Mouse (Mus musculus) neural tube, embryonic 12.5 days (tissue): ENCODE data around the gene Padi6. TPM values are rescaled to one million over a fixed set of nuclear protein-coding genes. Genes with fewer than 3 reads are reported as not detected.

Experiments
- ATAC-seq: fragments of 200-750 bp; cut with Nextera tagmentation; 2 replicates; pipeline ENCODE4 v1.8.0; 2017; ENCODE audit warnings: low read depth, mild to moderate bottlenecking, moderate TSS enrichment, moderate library complexity; ENCODE audit not compliant: low FRiP score
- H3K27ac ChIP-seq: fragments of 300-500 bp; sonication (generic); 2 replicates; pipeline ENCODE4 v1.5.1; 2016
- H3K27me3 ChIP-seq: fragments of 300-500 bp; sonication (generic); replicated peaks from 2 replicates; pipeline ENCODE4 v1.6.1; 2016; ENCODE audit warnings: mild to moderate bottlenecking
- H3K36me3 ChIP-seq: fragments of 300-500 bp; sonication (generic); 2 replicates; pipeline ENCODE4 v1.6.1; 2016; ENCODE audit warnings: mild to moderate bottlenecking
- H3K4me1 ChIP-seq: fragments of 300-500 bp; sonication (generic); 2 replicates; pipeline ENCODE4 v1.6.1; 2016
- H3K4me2 ChIP-seq: fragments of 300-500 bp; sonication (generic); replicated peaks from 2 replicates; pipeline ENCODE4 v1.6.1; 2016; ENCODE audit warnings: mild to moderate bottlenecking
- H3K4me3 ChIP-seq: fragments of 300-500 bp; sonication (generic); 2 replicates; pipeline ENCODE4 v1.5.1; 2016
- H3K9ac ChIP-seq: fragments of 300-500 bp; sonication (generic); 2 replicates; pipeline ENCODE4 v1.6.1; 2016; ENCODE audit warnings: mild to moderate bottlenecking
- H3K9me3 ChIP-seq: fragments of 300-500 bp; sonication (generic); 2 replicates; pipeline ENCODE4 v1.6.1; 2016; ENCODE audit warnings: mild to moderate bottlenecking
- WGBS: fragments of 180-500 bp; shearing (Covaris S2); methylation state at CpG from one replicate; pipeline ENCODE4 v1.1.7; 2016; 5-methylcytosine and 5-hydroxymethylcytosine counted together
- polyA plus RNA-seq: library from polyadenylated mRNA; unstranded; fragments of >200 nt; fragmentation: Nextera tagmentation; extraction: Ambion mirVana; gene quantifications from 2 replicates; pipeline ENCODE4 v1.2.1, GENCODE M21; 2016

Gene Padi6
- polyA plus RNA-seq, 1 experiment from 2014 or later: not detected

DNA sequence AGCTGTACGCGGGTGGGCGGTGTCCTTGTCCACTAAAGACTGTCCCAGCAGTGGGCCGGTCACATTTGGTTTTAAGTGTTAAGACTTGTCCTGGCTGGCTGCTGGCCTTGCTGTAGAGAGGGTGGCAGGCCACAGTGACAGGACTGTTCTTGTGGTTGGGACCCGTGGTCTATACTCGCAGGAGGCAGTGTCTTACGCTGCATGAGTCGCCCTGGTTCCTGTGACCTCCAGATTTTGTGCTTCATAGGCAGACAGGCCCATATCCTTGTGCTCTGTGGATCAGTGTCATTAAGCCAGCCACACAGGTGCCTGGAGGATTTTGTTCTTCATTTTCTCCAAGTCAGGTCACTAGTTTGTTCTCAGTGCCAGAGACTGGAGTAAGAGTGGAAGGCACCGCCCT is 24.0 kb downstream of the Padi6 start:
- H3K27me3 ChIP-seq: no peaks in the 10 kb centered on the region
- H3K4me2 ChIP-seq: no peak overlapping the region
- no peaks in the 10 kb centered on the region for H3K9me3 ChIP-seq
- no peak overlapping the region for H3K27ac ChIP-seq
- H3K4me1 ChIP-seq: peaks cover 9% of the 10 kb centered on the region
- H3K36me3 ChIP-seq: peaks cover 90% of the 10 kb centered on the region
- ATAC-seq: no peak
- no peak overlapping the region for H3K4me3 ChIP-seq
- WGBS: 97% methylated on average over 9 of the region's 9 CpGs
- no peak overlapping the region for H3K9ac ChIP-seq

DNA sequence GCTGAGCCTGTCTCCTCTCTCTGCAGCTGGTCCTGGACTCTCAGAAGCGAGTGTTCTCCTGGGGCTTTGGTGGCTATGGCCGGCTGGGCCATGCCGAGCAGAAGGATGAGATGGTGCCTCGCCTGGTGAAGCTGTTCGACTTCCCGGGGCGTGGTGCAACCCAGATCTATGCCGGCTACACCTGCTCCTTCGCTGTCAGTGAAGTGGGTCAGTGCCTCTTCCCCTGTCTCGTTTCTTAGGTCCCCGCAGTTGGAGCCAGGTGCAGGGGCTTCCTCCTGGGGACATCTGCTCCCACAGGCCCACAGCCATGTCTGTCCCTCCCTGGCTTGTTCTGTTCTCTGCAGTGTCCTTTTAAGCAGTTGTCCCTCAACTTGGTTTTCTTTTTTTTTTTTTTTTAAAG is 25.4 kb downstream of the Padi6 start:
- Histone ChIP-seq H3K4me3 (no peak overlapping the region), H3K27ac (no peak overlapping the region), H3K4me1 (peaks cover 20% of the 10 kb centered on the region), H3K9me3 (no peaks in the 10 kb centered on the region), H3K27me3 (no peaks in the 10 kb centered on the region), H3K9ac (no peak overlapping the region), H3K4me2 (no peak overlapping the region), H3K36me3 (peaks cover 95% of the 10 kb centered on the region)
- no peak for ATAC-seq
- 93% methylated on average over 11 of the region's 11 CpGs for WGBS

DNA sequence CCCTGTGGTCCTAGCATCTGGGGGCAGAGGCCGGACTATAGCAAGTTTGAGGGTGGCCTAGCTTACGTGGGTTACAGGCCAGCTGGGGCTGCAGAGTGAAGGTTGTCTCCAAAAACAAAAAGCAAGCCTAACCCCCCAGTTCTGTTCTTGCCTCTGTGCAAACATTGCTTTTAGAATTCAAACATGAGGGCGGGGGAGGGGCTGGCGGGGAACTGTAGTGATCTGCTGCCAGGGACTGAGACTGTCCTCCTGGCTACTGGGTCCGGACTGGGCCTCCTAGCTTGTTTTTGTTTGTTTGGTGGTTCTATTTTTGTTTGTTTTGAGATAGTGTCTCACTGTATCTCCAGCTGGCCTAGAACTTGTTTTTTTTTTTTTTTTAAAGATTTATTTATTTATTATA is 27.9 kb downstream of the Padi6 start:
- H3K4me3 ChIP-seq: no peak overlapping the region
- H3K27ac ChIP-seq: no peak overlapping the region
- H3K4me2 ChIP-seq: no peak overlapping the region
- peaks cover 22% of the 10 kb centered on the region for H3K4me1 ChIP-seq
- WGBS: 86% methylated on average over 5 of the region's 5 CpGs
- no peaks in the 10 kb centered on the region for H3K9me3 ChIP-seq
- no peaks in the 10 kb centered on the region for H3K27me3 ChIP-seq
- ATAC-seq: no peak
- peaks cover 94% of the 10 kb centered on the region for H3K36me3 ChIP-seq
- no peak overlapping the region for H3K9ac ChIP-seq

DNA sequence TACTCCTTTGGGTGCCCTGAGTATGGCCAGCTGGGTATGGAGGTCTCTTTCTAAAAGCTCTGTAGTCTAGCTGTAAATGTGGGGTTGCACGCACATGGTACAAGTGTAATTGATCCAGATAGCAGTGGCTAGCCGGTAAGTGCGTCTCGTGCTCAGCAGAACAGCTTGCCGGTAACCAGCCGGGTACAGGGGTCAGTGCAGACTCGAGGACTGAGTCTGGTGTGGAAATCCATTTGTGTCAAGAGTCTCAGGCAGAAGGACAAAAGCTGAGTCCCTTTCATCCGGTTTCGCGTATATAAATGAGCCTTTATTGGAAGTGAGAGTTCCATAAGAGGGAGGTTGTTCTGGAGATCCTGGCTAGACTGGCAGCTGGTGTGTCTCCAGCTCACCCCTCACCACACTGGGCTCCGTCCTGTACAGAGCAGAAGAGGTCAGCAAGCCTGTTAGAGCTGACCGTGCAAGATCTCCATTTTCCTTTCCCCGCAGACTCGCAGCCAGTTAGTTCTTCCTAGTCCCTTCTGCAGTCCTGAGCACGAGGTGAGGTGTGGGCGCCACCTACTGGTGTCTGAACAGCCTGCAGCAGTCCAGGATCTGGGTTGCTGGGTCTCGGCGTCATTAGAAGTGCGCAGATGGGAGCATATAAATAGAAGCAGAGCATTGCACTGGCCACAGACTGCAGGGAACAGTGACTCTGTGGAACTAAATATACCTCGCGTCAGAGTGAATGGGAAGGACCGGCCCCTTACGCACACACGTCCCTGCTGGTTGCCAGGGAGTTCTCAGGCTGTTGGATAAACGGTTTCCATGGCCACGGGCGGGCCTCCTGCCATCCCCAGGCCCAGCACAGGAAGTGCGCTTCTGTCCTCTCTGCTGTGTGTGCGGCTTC is 28.7 kb downstream of the Padi6 start:
- 43% methylated on average over 29 of the region's 29 CpGs for WGBS
- H3K4me2 ChIP-seq: no peak overlapping the region
- H3K27ac ChIP-seq: peak overlapping the region; percentile 21; the same call in 1 of the 2 replicates
- no peaks in the 10 kb centered on the region for H3K27me3 ChIP-seq
- no peaks in the 10 kb centered on the region for H3K9me3 ChIP-seq
- ATAC-seq: peak; percentile 86
- H3K9ac ChIP-seq: no peak overlapping the region
- peaks cover 95% of the 10 kb centered on the region for H3K36me3 ChIP-seq
- peaks cover 25% of the 10 kb centered on the region for H3K4me1 ChIP-seq
- H3K4me3 ChIP-seq: no peak overlapping the region

DNA sequence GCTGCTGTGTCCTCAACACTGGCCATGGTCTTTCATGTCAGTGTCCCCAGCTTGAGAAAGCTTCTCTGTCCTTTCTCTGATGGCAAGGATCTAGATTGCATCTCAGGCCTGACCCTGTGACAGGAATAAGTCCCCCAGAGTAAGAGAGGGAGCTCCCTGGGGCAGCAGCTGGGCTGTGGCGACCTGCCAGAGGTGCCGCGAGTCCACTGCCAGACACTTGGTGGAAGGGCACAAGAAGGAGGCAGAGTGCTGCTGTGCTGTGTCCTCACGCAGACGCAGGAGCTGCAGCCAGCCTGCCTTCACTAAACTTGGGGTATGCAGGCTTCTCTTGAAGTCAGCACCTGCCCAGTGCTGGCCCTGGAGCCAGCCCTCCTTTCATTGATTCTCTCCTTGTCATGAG is 31.1 kb downstream of the Padi6 start:
- no peak overlapping the region for H3K4me2 ChIP-seq
- H3K36me3 ChIP-seq: peaks cover 95% of the 10 kb centered on the region
- no peak overlapping the region for H3K27ac ChIP-seq
- ATAC-seq: no peak
- 93% methylated on average over 5 of the region's 5 CpGs for WGBS
- H3K4me1 ChIP-seq: peaks cover 41% of the 10 kb centered on the region
- no peak overlapping the region for H3K4me3 ChIP-seq
- H3K9me3 ChIP-seq: no peaks in the 10 kb centered on the region
- H3K9ac ChIP-seq: no peak overlapping the region
- H3K27me3 ChIP-seq: no peaks in the 10 kb centered on the region

DNA sequence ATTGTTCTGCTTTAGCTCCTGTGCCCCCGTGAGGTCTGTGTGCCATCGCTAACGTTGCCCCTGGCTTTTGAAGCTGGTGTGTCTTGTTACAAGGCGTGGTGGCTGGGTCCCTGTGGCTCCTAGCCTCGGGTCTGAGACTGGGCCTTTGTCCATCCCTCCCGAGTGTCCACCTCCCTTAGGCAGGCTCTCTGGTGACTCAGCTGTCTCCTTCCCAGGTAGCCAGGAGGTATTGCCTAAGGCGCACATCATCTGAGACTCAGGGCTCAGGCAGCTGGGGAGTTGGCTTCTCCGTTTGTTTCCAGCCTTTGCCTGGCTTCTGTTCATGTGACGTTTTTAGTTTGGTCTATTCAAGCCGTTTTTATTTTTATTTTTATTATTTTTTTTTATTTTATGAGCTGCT is 31.7 kb downstream of the Padi6 start:
- H3K36me3 ChIP-seq: peaks cover 95% of the 10 kb centered on the region
- WGBS: 81% methylated on average over 10 of the region's 10 CpGs
- no peak for ATAC-seq
- H3K4me1 ChIP-seq: peaks cover 44% of the 10 kb centered on the region
- no peak overlapping the region for H3K9ac ChIP-seq
- H3K9me3 ChIP-seq: no peaks in the 10 kb centered on the region
- no peak overlapping the region for H3K4me3 ChIP-seq
- no peaks in the 10 kb centered on the region for H3K27me3 ChIP-seq
- H3K4me2 ChIP-seq: no peak overlapping the region
- no peak overlapping the region for H3K27ac ChIP-seq

DNA sequence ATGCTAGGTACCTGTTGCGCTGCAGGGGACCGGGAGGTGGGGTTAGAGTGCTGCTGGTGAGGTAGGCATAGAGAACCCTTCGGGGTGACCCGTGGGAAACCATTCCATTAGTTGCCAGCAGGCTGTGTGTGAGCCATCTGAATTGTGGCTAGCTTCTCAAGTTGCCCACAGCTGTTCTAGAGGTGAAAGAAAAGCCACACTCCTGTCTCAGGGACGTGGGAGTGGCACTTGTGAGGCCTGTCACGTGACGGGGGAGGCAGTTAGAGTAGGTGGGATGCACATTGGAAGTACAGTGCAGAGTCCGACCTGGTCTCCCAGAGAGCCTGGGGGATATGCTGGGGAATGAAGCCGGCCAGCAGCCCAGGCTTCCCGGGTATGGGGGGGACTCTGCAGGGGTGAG is 32.8 kb downstream of the Padi6 start:
- no peak overlapping the region for H3K4me2 ChIP-seq
- H3K4me1 ChIP-seq: peaks cover 56% of the 10 kb centered on the region
- no peak overlapping the region for H3K9ac ChIP-seq
- no peaks in the 10 kb centered on the region for H3K27me3 ChIP-seq
- H3K36me3 ChIP-seq: peaks cover 97% of the 10 kb centered on the region
- no peak for ATAC-seq
- 86% methylated on average over 10 of the region's 10 CpGs for WGBS
- no peaks in the 10 kb centered on the region for H3K9me3 ChIP-seq
- no peak overlapping the region for H3K4me3 ChIP-seq
- H3K27ac ChIP-seq: no peak overlapping the region

DNA sequence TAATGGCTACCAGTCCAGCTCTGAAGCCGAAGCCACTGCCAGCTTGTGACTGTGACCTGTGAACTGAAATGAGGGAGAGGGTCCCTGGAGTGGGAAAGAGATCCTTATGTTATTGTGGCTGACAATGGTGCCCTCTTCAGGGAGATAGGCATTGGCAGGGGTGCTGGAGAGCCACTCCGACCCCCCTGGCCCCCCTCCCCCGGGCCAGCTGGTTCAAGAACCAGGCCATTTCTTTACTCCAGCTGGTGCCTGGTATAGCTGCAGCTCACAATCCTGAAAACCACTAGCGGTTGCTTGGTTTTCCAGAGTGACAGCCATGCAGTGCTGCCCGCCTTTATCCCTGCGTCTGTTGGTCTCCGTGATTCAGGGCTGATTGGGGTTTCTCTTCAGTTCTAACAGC is 33.3 kb downstream of the Padi6 start:
- peaks cover 97% of the 10 kb centered on the region for H3K36me3 ChIP-seq
- no peak overlapping the region for H3K4me2 ChIP-seq
- H3K9ac ChIP-seq: 0 out of 2 replicates have a peak overlapping the region, but pooled peaks have one; percentile 6
- WGBS: 91% methylated on average over 7 of the region's 7 CpGs
- H3K4me1 ChIP-seq: peaks cover 57% of the 10 kb centered on the region
- no peak overlapping the region for H3K27ac ChIP-seq
- no peaks in the 10 kb centered on the region for H3K27me3 ChIP-seq
- H3K4me3 ChIP-seq: no peak overlapping the region
- no peak for ATAC-seq
- no peaks in the 10 kb centered on the region for H3K9me3 ChIP-seq

DNA sequence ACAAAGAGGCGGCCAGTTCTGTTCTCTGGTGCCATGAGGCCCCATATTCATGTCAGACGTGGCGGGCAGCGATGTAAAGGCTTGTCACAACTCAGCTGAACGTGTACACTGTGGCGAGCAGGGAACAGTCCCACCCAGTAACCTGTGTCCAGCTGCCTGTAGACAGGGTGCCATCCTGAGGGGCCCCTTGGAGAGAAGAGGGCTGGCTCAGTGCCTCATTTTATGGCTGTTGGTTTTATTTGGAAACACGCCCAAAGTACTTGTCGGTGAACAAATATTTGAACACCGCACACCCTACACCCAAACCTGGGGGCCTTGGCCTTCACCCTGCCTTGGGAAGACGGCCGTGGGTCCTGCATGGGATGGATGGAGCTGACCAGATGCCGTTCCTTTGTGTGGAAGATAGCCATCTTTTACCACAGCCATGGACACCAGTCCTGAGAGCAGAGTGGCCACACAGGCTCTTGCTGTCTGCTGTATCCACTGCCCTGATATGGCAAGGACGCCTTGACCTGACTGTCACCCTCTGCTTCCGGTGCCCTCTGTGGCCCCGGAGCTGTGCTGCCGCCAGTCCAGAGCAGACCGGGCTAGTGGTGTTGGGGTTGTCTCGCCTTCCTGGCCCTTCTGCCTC is 34.0 kb downstream of the Padi6 start:
- no peak for ATAC-seq
- no peaks in the 10 kb centered on the region for H3K27me3 ChIP-seq
- H3K4me3 ChIP-seq: no peak overlapping the region
- H3K36me3 ChIP-seq: peaks cover 94% of the 10 kb centered on the region
- H3K4me2 ChIP-seq: no peak overlapping the region
- H3K27ac ChIP-seq: no peak overlapping the region
- WGBS: 89% methylated on average over 18 of the region's 18 CpGs
- 0 out of 2 replicates have a peak overlapping the region, but pooled peaks have one; percentile 6 for H3K9ac ChIP-seq
- no peaks in the 10 kb centered on the region for H3K9me3 ChIP-seq
- peaks cover 58% of the 10 kb centered on the region for H3K4me1 ChIP-seq

DNA sequence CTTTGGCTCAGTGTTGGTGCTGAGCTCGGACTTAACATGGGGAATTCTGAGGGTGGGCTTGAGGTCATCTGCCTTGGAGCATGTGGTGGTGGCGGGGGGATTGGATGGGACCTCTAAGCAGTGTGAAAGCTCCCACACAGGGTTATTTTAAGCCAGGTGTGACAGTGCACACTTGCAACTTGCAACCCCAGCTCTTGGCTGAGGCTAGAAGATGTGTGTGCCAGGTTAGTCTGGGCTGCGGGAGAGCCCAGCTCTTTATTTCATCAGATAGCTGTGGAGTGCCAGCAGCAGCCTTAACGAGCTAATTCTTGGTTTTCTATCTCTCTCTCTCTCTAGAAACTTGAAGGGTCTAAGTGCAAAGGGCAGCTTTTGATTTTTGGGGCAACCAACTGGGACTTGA is 34.8 kb downstream of the Padi6 start:
- H3K27me3 ChIP-seq: no peaks in the 10 kb centered on the region
- ATAC-seq: no peak
- H3K36me3 ChIP-seq: peaks cover 86% of the 10 kb centered on the region
- 0 out of 2 replicates have a peak overlapping the region, but pooled peaks have one; percentile 3 for H3K9ac ChIP-seq
- H3K4me1 ChIP-seq: peaks cover 51% of the 10 kb centered on the region
- WGBS: 82% methylated on average over 4 of the region's 4 CpGs
- no peaks in the 10 kb centered on the region for H3K9me3 ChIP-seq
- H3K4me3 ChIP-seq: no peak overlapping the region
- no peak overlapping the region for H3K4me2 ChIP-seq
- no peak overlapping the region for H3K27ac ChIP-seq

DNA sequence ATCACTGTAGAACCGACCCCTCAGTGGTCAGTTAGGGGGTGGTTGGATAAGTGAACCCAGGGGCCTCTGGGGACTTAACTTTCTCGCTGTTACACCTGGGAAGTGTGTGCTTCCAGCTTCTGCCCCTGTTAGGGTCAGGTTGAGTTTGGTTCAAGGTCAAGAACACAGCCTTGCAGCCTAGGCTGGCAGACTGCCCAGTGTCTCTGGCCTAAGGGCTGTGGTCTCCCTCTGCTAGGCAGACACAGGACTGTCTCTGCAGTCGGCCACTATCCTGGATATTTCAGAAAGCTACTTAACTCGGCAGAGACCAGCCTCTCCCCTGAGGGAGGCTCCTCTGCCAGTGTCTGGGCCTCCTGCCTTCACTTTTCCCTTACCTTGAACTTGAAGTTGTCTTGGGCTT is 38.3 kb downstream of the Padi6 start:
- Histone ChIP-seq H3K4me2 (peak overlapping the region; percentile 84), H3K27ac (no peak overlapping the region), H3K4me3 (peak overlapping the region; percentile 94; the same call in 1 of the 2 replicates), H3K36me3 (peaks cover 53% of the 10 kb centered on the region), H3K9me3 (no peaks in the 10 kb centered on the region), H3K27me3 (peaks cover 10% of the 10 kb centered on the region), H3K9ac (peak overlapping the region; percentile 97), H3K4me1 (peaks cover 59% of the 10 kb centered on the region)
- no peak for ATAC-seq
- 55% methylated on average over 4 of the region's 4 CpGs for WGBS

DNA sequence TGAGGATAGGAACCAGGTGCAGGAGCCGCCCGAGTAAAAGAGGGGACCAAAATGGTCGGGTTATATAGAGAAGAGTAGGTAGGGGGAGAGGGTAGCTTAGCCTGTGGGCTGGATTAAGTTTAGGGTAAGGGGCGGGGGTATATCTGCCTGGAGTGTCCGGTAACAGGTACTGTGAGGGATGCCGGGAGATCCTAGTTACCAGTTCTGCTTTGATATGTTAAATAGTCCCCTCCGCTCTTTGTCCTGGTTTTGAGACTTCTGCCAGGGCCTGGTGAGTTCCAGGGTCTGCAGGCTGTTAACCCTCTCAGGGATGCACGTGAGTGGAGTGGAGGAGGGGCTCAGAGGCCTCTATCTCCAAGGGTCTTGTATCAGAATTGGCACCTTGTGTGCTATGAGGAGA is 38.8 kb downstream of the Padi6 start:
- H3K27ac ChIP-seq: peak overlapping the region; percentile 98; the same call in 1 of the 2 replicates
- no peak for ATAC-seq
- 7% methylated on average over 8 of the region's 8 CpGs for WGBS
- H3K4me1 ChIP-seq: peaks cover 56% of the 10 kb centered on the region
- H3K36me3 ChIP-seq: peaks cover 47% of the 10 kb centered on the region
- H3K9me3 ChIP-seq: no peaks in the 10 kb centered on the region
- H3K9ac ChIP-seq: peak overlapping the region; percentile 97
- peak overlapping the region; percentile 94 for H3K4me3 ChIP-seq
- H3K4me2 ChIP-seq: peak overlapping the region; percentile 84
- peaks cover 15% of the 10 kb centered on the region for H3K27me3 ChIP-seq
